Mouse (Mus musculus) CH12.LX (cell line): ENCODE data around the gene Fndc10.

Experiments used
- CHD2 ChIP-seq: IDR thresholded peaks from 2 replicates; pipeline ENCODE4 v1.6.1; 2011; ENCODE audit warnings: low read length, improper control_type of control experiment
- CTCF ChIP-seq, 2 experiments: IDR thresholded peaks in 1 of 2; conservative IDR thresholded peaks in 1 of 2; 2 replicates each; pipeline ENCODE4 v1.5.1; 2011 to 2012; ENCODE audit warnings: low read depth in 2 of 2, low read length in 2 of 2, improper control_type of control experiment in 1 of 2, inconsistent platforms in 1 of 2, mild to moderate bottlenecking in 1 of 2, moderate library complexity in 1 of 2
- HCFC1 ChIP-seq: IDR thresholded peaks from 2 replicates; pipeline ENCODE4 v1.6.1; 2012; ENCODE audit warnings: low read depth, mild to moderate bottlenecking, inconsistent platforms, low read length, improper control_type of control experiment
- POLR2AphosphoS2 ChIP-seq: IDR thresholded peaks from 2 replicates; pipeline ENCODE4 v1.6.1; 2011; ENCODE audit warnings: low read depth, low read length, improper control_type of control experiment
- SMC3 ChIP-seq: IDR thresholded peaks from 2 replicates; pipeline ENCODE4 v1.6.1; 2011; ENCODE audit warnings: low read depth, low read length, improper control_type of control experiment
- TBP ChIP-seq: conservative IDR thresholded peaks from 2 replicates; pipeline ENCODE4 v1.6.1; 2011; ENCODE audit warnings: low read depth, low read length, improper control_type of control experiment
- UBTF ChIP-seq: IDR thresholded peaks from 2 replicates; pipeline ENCODE4 v1.6.1; 2012; ENCODE audit warnings: low read depth, mild to moderate bottlenecking, inconsistent platforms, low read length, improper control_type of control experiment, moderate library complexity

- no peak for TF ChIP-seq SMC3
- TF ChIP-seq HCFC1 = no peak
- TF ChIP-seq POLR2AphosphoS2 = no peak
- TF ChIP-seq CTCF (conservative IDR thresholded peaks at IDR 0.05 in 1 of 2, IDR thresholded peaks at IDR 0.05 in 1 of 2; ENCODE audit: low read depth in 2 of 2, low read length in 2 of 2) = no peak
- no peak for TF ChIP-seq TBP
- 0 out of 2 replicates have a peak, but pooled peaks have one; percentile 13 for TF ChIP-seq CHD2
- no peak for TF ChIP-seq UBTF
Measured at GRCm38 (mm10) chr4:155734951-155735702, 41.0 kb downstream of the Fndc10 start.
